Comparison of ENCODE assay signal across 8 mouse cellular contexts in genomic region chr2:35661454-35662000, GRCm38 (mm10).
DNase-seq lines count a peak whose midpoint lies in the region; ATAC-seq lines count a peak whose summit lies in the region.

No protein-coding gene starts in this region.

- H3K9ac ChIP-seq in heart, embryonic 14.5 days (ENCODE audit: low read length) = peak overlapping the region; percentile 88
- H3K9ac ChIP-seq in kidney, embryonic 15.5 days = peak overlapping the region; percentile 83
- peak overlapping the region; percentile 92 for H3K9ac ChIP-seq in lung, embryonic 15.5 days

- peak; percentile 54 for ATAC-seq in heart, embryonic 14.5 days (ENCODE audit: insufficient number of reproducible peaks, insufficient read depth, low FRiP score, low read depth)
- ATAC-seq in kidney, embryonic 15.5 days (replicated peaks; ENCODE audit: low FRiP score) = peak; percentile 54
- ATAC-seq in lung, embryonic 15.5 days (ENCODE audit: borderline replicate concordance, extremely low read depth, low FRiP score, low TSS enrichment) = peak; percentile 40; the same call in 1 of the 2 replicates
- peak; percentile 70 for ATAC-seq in neutrophil, adult 5-6 weeks (ENCODE audit: extremely low read depth, insufficient number of reproducible peaks, low FRiP score, poor library complexity, severe bottlenecking)

- peak; percentile 40 to 67 for DNase-seq in urinary bladder, adult 18-20 months (ENCODE audit: low spot score in 2 of 2)
- no peak for DNase-seq in urinary bladder, postnatal 10 days (ENCODE audit: low spot score)
- peak; percentile 69 for DNase-seq in embryonic facial prominence, embryonic 10.5 days (ENCODE audit: low spot score)
- peak; percentile 69 for DNase-seq in urinary bladder, adult 2 months (ENCODE audit: low spot score)

- H3K36me3 ChIP-seq in embryonic facial prominence, embryonic 10.5 days (replicated peaks) = peaks cover 17% of the 10 kb centered on the region
- peaks cover 21% of the 10 kb centered on the region; the same call in 1 of the 2 replicates for H3K36me3 ChIP-seq in heart, embryonic 14.5 days (ENCODE audit: control insufficient read depth, insufficient read depth, low read length)
- no peaks in the 10 kb centered on the region for H3K36me3 ChIP-seq in kidney, embryonic 15.5 days
- H3K36me3 ChIP-seq in lung, embryonic 15.5 days = no peaks in the 10 kb centered on the region

- H3K4me3 ChIP-seq in embryonic facial prominence, embryonic 10.5 days = peak overlapping the region; percentile 95
- H3K4me3 ChIP-seq in heart, embryonic 14.5 days (ENCODE audit: control insufficient read depth in 1 of 2, insufficient read depth in 1 of 2, low read depth in 1 of 2, low read length in 2 of 2) = peak overlapping the region; percentile 76 to 77
- H3K4me3 ChIP-seq in kidney, embryonic 15.5 days (replicated peaks) = peak overlapping the region; percentile 77
- peak overlapping the region; percentile 89 for H3K4me3 ChIP-seq in lung, embryonic 15.5 days

- H3K27me3 ChIP-seq in embryonic facial prominence, embryonic 10.5 days (replicated peaks; ENCODE audit: low read depth, poor library complexity, severe bottlenecking) = no peaks in the 10 kb centered on the region
- no peaks in the 10 kb centered on the region for H3K27me3 ChIP-seq in heart, embryonic 14.5 days (ENCODE audit: control insufficient read depth, insufficient read depth, low read length)
- H3K27me3 ChIP-seq in kidney, embryonic 15.5 days = no peaks in the 10 kb centered on the region
- H3K27me3 ChIP-seq in lung, embryonic 15.5 days = no peaks in the 10 kb centered on the region

- under 1% methylated on average over 51 of the region's 51 CpGs for WGBS in embryonic facial prominence, embryonic 10.5 days
- under 1% methylated on average over 46 of the region's 51 CpGs for WGBS in heart, embryonic 14.5 days
- WGBS in kidney, embryonic 15.5 days = under 1% methylated on average over 49 of the region's 51 CpGs
- WGBS in lung, embryonic 15.5 days = under 1% methylated on average over 36 of the region's 51 CpGs

- peak overlapping the region; percentile 96 for H3K27ac ChIP-seq in embryonic facial prominence, embryonic 10.5 days (replicated peaks)
- peak overlapping the region in 1 of 2 experiments; percentile 66; a peak in 2 of 4 replicates for H3K27ac ChIP-seq in heart, embryonic 14.5 days (replicated peaks in 1 of 2; ENCODE audit: control insufficient read depth in 1 of 2, insufficient read depth in 1 of 2, low read depth in 2 of 2, low read length in 2 of 2)
- H3K27ac ChIP-seq in kidney, embryonic 15.5 days = peak overlapping the region; percentile 89
- H3K27ac ChIP-seq in lung, embryonic 15.5 days = peak overlapping the region; percentile 88

- peaks cover 60% of the 10 kb centered on the region for H3K4me1 ChIP-seq in embryonic facial prominence, embryonic 10.5 days
- peaks cover 27 to 59% of the 10 kb centered on the region in 2 experiments for H3K4me1 ChIP-seq in heart, embryonic 14.5 days (ENCODE audit: control insufficient read depth in 2 of 2, insufficient read depth in 2 of 2, low read length in 2 of 2)
- peaks cover 64% of the 10 kb centered on the region for H3K4me1 ChIP-seq in kidney, embryonic 15.5 days
- H3K4me1 ChIP-seq in lung, embryonic 15.5 days = peaks cover 58% of the 10 kb centered on the region

- no peaks in the 10 kb centered on the region for H3K9me3 ChIP-seq in embryonic facial prominence, embryonic 10.5 days
- no peaks in the 10 kb centered on the region for H3K9me3 ChIP-seq in heart, embryonic 14.5 days (ENCODE audit: control insufficient read depth, low read length)
- H3K9me3 ChIP-seq in kidney, embryonic 15.5 days (replicated peaks) = no peaks in the 10 kb centered on the region
- H3K9me3 ChIP-seq in lung, embryonic 15.5 days = no peaks in the 10 kb centered on the region

- H3K4me2 ChIP-seq in heart, embryonic 14.5 days (ENCODE audit: low read length) = peak overlapping the region; percentile 96
- H3K4me2 ChIP-seq in kidney, embryonic 15.5 days = peak overlapping the region; percentile 94
- peak overlapping the region; percentile 92 for H3K4me2 ChIP-seq in lung, embryonic 15.5 days
